Mouse (Mus musculus): Measurements from ENCODE around the gene Tmem116.

Tmem116 gene

GRCm38 (mm10) chr5:121451644-121452025, at the start of gene Tmem116:
Gene Tmem116 (plus strand): TSS chr5:121451893.
- in situ Hi-C loops (cut with MboI, MseI), result no loop called here

- in situ Hi-C loops (cut with MboI, MseI), result no loop called here
Observed at GRCm38 (mm10) chr5:121407856-121408255, 43.8 kb upstream of the Tmem116 start.

- in situ Hi-C loops (cut with MboI, MseI), result no loop called here
Observed at GRCm38 (mm10) chr5:121410975-121411374, 40.7 kb upstream of the Tmem116 start.

- in situ Hi-C loops (cut with MboI, MseI), result loop anchor here (10.0 kb wide), 1 partner anchor 1064 kb away; no protein-coding TSS in a partner anchor
Observed at GRCm38 (mm10) chr5:121420721-121421120, 31.0 kb upstream of the Tmem116 start.

- in situ Hi-C loops (cut with MboI, MseI), result loop anchor here (10.0 kb wide), 1 partner anchor 1062 kb away; no protein-coding TSS in a partner anchor
Observed at GRCm38 (mm10) chr5:121422787-121423186, 28.9 kb upstream of the Tmem116 start.

- in situ Hi-C loops (cut with MboI, MseI), result loop anchor here (10.0 kb wide), 1 partner anchor 1062 kb away; no protein-coding TSS in a partner anchor
Observed at GRCm38 (mm10) chr5:121423297-121423696, 28.4 kb upstream of the Tmem116 start.

- in situ Hi-C loops (cut with MboI, MseI), result loop anchor here (10.0 kb wide), 1 partner anchor 1056 kb away; no protein-coding TSS in a partner anchor
Observed at GRCm38 (mm10) chr5:121428954-121429353, 22.7 kb upstream of the Tmem116 start.

- in situ Hi-C loops (cut with MboI, MseI), result loop anchor here (10.0 kb wide), 1 partner anchor 1027 kb away; no protein-coding TSS in a partner anchor
Observed at GRCm38 (mm10) chr5:121438131-121438530, 13.6 kb upstream of the Tmem116 start.

- in situ Hi-C loops (cut with MboI, MseI), result loop anchor here (10.0 kb wide), 1 partner anchor 1026 kb away; no protein-coding TSS in a partner anchor
Observed at GRCm38 (mm10) chr5:121438756-121439155, 12.9 kb upstream of the Tmem116 start.

GRCm38 (mm10) chr5:121443548-121443947, 8.1 kb upstream of the Tmem116 start:
- in situ Hi-C loops (cut with MboI, MseI), result loop anchor here (5.0 to 10.0 kb wide), 2 partner anchors 34 to 1701 kb away; partner anchors contain the start of gene Setd1b

GRCm38 (mm10) chr5:121444870-121445269, 6.8 kb upstream of the Tmem116 start:
- in situ Hi-C loops (cut with MboI, MseI), result loop anchor here (5.0 to 10.0 kb wide), 2 partner anchors 32 to 1700 kb away; partner anchors contain the start of gene Setd1b

- in situ Hi-C loops (cut with MboI, MseI), result loop anchor here (10.0 kb wide), 1 partner anchor 1696 kb away; the partner anchor contains the start of gene Setd1b
Observed at GRCm38 (mm10) chr5:121448450-121448849, 3.2 kb upstream of the Tmem116 start.

GRCm38 (mm10) chr5:121449976-121450375, 1.7 kb upstream of the Tmem116 start:
- in situ Hi-C loops (cut with MboI, MseI), result loop anchor here (10.0 kb wide), 1 partner anchor 1695 kb away; the partner anchor contains the start of gene Setd1b

GRCm38 (mm10) chr5:121450476-121450875, 1.2 kb upstream of the Tmem116 start:
- in situ Hi-C loops (cut with MboI, MseI), result no loop called here

GRCm38 (mm10) chr5:121451203-121451602, 490 bp upstream of the Tmem116 start:
- in situ Hi-C loops (cut with MboI, MseI), result no loop called here

GRCm38 (mm10) chr5:121452026-121452869, 555 bp downstream of the Tmem116 start, which contains the start of gene Erp29:
Gene Erp29 (minus strand): TSS chr5:121452506.
- in situ Hi-C loops (cut with MboI, MseI), result no loop called here

- in situ Hi-C loops (cut with MboI, MseI), result no loop called here
Observed at GRCm38 (mm10) chr5:121452906-121453305, 1.2 kb downstream of the Tmem116 start.

GRCm38 (mm10) chr5:121453743-121454502, 2.2 kb downstream of the Tmem116 start:
- in situ Hi-C loops (cut with MboI, MseI), result no loop called here

GRCm38 (mm10) chr5:121454503-121454782, 2.8 kb downstream of the Tmem116 start:
- in situ Hi-C loops (cut with MboI, MseI), result no loop called here

- in situ Hi-C loops (cut with MboI, MseI), result no loop called here
Observed at GRCm38 (mm10) chr5:121455510-121456265, 4.0 kb downstream of the Tmem116 start.
